Mouse (Mus musculus) liver, adult 2 months (tissue): ENCODE data around the gene Gm45233.
A peak's percentile ranks its signal among the peaks of the same experiment; 100 is the strongest.

Experiments used
- CTCF ChIP-seq: fragments of 200-500 bp; IDR thresholded peaks from 2 replicates; pipeline ENCODE4 v1.5.1; 2011; ENCODE audit warnings: low read depth, low read length, control low read depth
- POLR2A ChIP-seq: fragments of 200-500 bp; IDR thresholded peaks from 2 replicates; pipeline ENCODE4 v1.6.1; 2011; ENCODE audit warnings: low read length, control low read depth; ENCODE audit not compliant: insufficient read depth; ENCODE audit errors: extremely low read depth

DNA sequence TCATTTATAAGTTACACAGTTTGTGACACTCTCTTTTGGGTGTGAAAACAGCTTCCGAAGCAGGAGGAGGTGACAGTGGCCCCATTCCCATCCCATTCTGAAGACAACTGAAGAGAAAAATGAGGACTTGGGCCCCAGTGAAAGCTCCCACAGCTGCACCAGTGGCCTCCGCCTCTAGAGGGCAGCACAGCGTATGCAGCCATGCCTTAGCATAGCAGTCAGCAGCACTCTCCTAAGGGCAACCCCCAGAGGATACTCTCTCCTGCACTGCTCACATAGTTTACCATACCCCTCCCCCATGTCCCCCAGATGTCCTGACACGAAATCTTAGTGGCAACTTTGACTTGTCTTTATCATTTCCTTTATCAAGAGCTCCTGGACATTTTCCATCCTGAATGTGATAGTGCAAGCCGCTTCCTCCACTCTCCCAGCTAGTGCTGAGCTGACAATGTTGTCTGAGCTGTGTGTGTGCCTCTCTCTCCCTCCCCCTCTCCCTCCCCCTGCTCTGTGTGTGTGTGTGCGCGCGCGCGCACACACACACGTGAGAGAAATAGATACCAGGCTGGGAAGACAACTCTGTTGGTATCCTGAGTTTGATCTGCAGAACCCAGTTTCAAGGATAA lies 20.8 kb upstream of the Gm45233 start:
- TF ChIP-seq POLR2A (no peak), CTCF (peak; percentile 99)
